9 mouse cellular contexts compared by ENCODE assay signal in genomic region chr4:133423108-133423507, GRCm38 (mm10). TPM values are rescaled to one million over a fixed set of nuclear protein-coding genes. Genes with fewer than 3 reads are reported as not detected.
DNase-seq lines count a peak whose midpoint lies in the region; ATAC-seq and TF ChIP-seq lines count a peak whose summit lies in the region.
"Had no signal": no experiment of that assay in that cellular context is flagged by ENCODE, and none has a peak within 500 bp of the region (broad histone marks: within the 10 kb centered on the region; RNA-seq: fewer than 3 reads in every experiment).

No protein-coding gene starts in this region.

- no peak overlapping the region for H3K4me2 ChIP-seq in heart, postnatal 0 days (ENCODE audit: low read depth, low read length)
- no peak overlapping the region for H3K4me2 ChIP-seq in hindbrain, embryonic 12.5 days (replicated peaks)
- no peak overlapping the region for H3K4me2 ChIP-seq in limb, embryonic 11.5 days (ENCODE audit: low read depth, severe bottlenecking)
- no peak overlapping the region for H3K4me2 ChIP-seq in neural tube, embryonic 13.5 days
- H3K4me2 ChIP-seq: stomach, embryonic 15.5 days had no signal

- TF ChIP-seq POLR2A in ES-Bruce4 (IDR thresholded peaks at IDR 0.05; ENCODE audit: insufficient read depth, low read length): no peak

- H3K27ac ChIP-seq in heart, postnatal 0 days (ENCODE audit: low read depth): no peak overlapping the region
- no peak overlapping the region for H3K27ac ChIP-seq in ES-Bruce4 (ENCODE audit: insufficient read depth, low read length)
- no peak overlapping the region for H3K27ac ChIP-seq in hindbrain, embryonic 12.5 days
- H3K27ac ChIP-seq in limb, embryonic 11.5 days (replicated peaks; ENCODE audit: low read depth, low read length): no peak overlapping the region
- H3K27ac ChIP-seq in neural tube, embryonic 13.5 days (replicated peaks): no peak overlapping the region
- H3K27ac ChIP-seq: stomach, embryonic 15.5 days had no signal

- peaks cover 37% of the 10 kb centered on the region for H3K36me3 ChIP-seq in heart, postnatal 0 days (replicated peaks; ENCODE audit: control insufficient read depth, insufficient read depth, low read length)
- H3K36me3 ChIP-seq in ES-Bruce4 (ENCODE audit: control insufficient read depth, insufficient read depth, low read length, poor library complexity, severe bottlenecking): no peaks in the 10 kb centered on the region
- peaks cover 34% of the 10 kb centered on the region for H3K36me3 ChIP-seq in hindbrain, embryonic 12.5 days
- peaks cover 6% of the 10 kb centered on the region for H3K36me3 ChIP-seq in limb, embryonic 11.5 days (ENCODE audit: control insufficient read depth, insufficient read depth, low read length)
- H3K36me3 ChIP-seq in neural tube, embryonic 13.5 days: peaks cover 36% of the 10 kb centered on the region

- intact Hi-C loops in heart, postnatal 25 days (cut with DNase I): loop anchor here (2.0 kb wide), 1 partner anchor 90 kb away; no protein-coding TSS in a partner anchor

- 56% methylated on average over 6 of the region's 6 CpGs for WGBS in heart, postnatal 0 days
- 60% methylated on average over 6 of the region's 6 CpGs for WGBS in hindbrain, embryonic 12.5 days
- WGBS in limb, embryonic 11.5 days: 51% methylated on average over 6 of the region's 6 CpGs
- 48% methylated on average over 6 of the region's 6 CpGs for WGBS in neural tube, embryonic 13.5 days

- peak; percentile 36 for DNase-seq in heart, postnatal 0 days (ENCODE audit: low spot score)
- no peak for DNase-seq in heart, postnatal 25 days (ENCODE audit: low spot score)
- DNase-seq in cerebellum, postnatal 25 days: peak; percentile 74 to 79
- DNase-seq in limb, embryonic 11.5 days (ENCODE audit: low spot score): peak; percentile 76
- no peak for DNase-seq in yolk sac, embryonic 10.5 days (ENCODE audit: low spot score)

- H3K27me3 ChIP-seq in heart, postnatal 0 days (ENCODE audit: control insufficient read depth, insufficient read depth, low read length): no peaks in the 10 kb centered on the region
- H3K27me3 ChIP-seq in ES-Bruce4 (ENCODE audit: control insufficient read depth, insufficient read depth, low read length, poor library complexity, severe bottlenecking): no peaks in the 10 kb centered on the region
- no peaks in the 10 kb centered on the region for H3K27me3 ChIP-seq in hindbrain, embryonic 12.5 days
- H3K27me3 ChIP-seq in limb, embryonic 11.5 days (ENCODE audit: control insufficient read depth, insufficient read depth, low read length): no peaks in the 10 kb centered on the region
- H3K27me3 ChIP-seq in neural tube, embryonic 13.5 days: no peaks in the 10 kb centered on the region
- H3K27me3 ChIP-seq: stomach, embryonic 15.5 days had no signal

- H3K4me3 ChIP-seq in heart, postnatal 0 days (ENCODE audit: low read depth, low read length): no peak overlapping the region
- no peak overlapping the region for H3K4me3 ChIP-seq in ES-Bruce4 (ENCODE audit: low read depth, low read length)
- no peak overlapping the region for H3K4me3 ChIP-seq in hindbrain, embryonic 12.5 days
- H3K4me3 ChIP-seq in limb, embryonic 11.5 days (ENCODE audit: low read depth, low read length): no peak overlapping the region
- no peak overlapping the region for H3K4me3 ChIP-seq in neural tube, embryonic 13.5 days
- H3K4me3 ChIP-seq: stomach, embryonic 15.5 days had no signal

- H3K4me1 ChIP-seq in heart, postnatal 0 days (ENCODE audit: control insufficient read depth, insufficient read depth): no peaks in the 10 kb centered on the region
- no peaks in the 10 kb centered on the region for H3K4me1 ChIP-seq in ES-Bruce4 (ENCODE audit: control insufficient read depth, insufficient read depth, low read length)
- peaks cover 3% of the 10 kb centered on the region; the same call in 1 of the 2 replicates for H3K4me1 ChIP-seq in hindbrain, embryonic 12.5 days
- peaks cover 6% of the 10 kb centered on the region; the same call in 1 of the 2 replicates for H3K4me1 ChIP-seq in limb, embryonic 11.5 days (ENCODE audit: control insufficient read depth, insufficient read depth, low read length)
- H3K4me1 ChIP-seq in neural tube, embryonic 13.5 days (replicated peaks): no peaks in the 10 kb centered on the region
- H3K4me1 ChIP-seq: stomach, embryonic 15.5 days had no signal

- ATAC-seq in heart, postnatal 0 days (ENCODE audit: insufficient read depth, low read depth): 0 out of 2 replicates have a peak, but pooled peaks have one; percentile 18
- ATAC-seq in hindbrain, embryonic 12.5 days (ENCODE audit: low FRiP score): peak; percentile 36
- ATAC-seq in limb, embryonic 11.5 days (ENCODE audit: insufficient number of reproducible peaks, low FRiP score, low TSS enrichment, low read depth): no peak
- peak; percentile 25; the same call in 1 of the 2 replicates for ATAC-seq in neural tube, embryonic 13.5 days (ENCODE audit: low read depth)

- H3K9me3 ChIP-seq in heart, postnatal 0 days (replicated peaks; ENCODE audit: control insufficient read depth, low read length): no peaks in the 10 kb centered on the region
- H3K9me3 ChIP-seq in ES-Bruce4 (replicated peaks; ENCODE audit: control insufficient read depth, insufficient read depth, low read length, poor library complexity, severe bottlenecking): no peaks in the 10 kb centered on the region
- no peaks in the 10 kb centered on the region for H3K9me3 ChIP-seq in hindbrain, embryonic 12.5 days (replicated peaks)
- H3K9me3 ChIP-seq in limb, embryonic 11.5 days (ENCODE audit: control insufficient read depth, low read length): no peaks in the 10 kb centered on the region
- no peaks in the 10 kb centered on the region for H3K9me3 ChIP-seq in neural tube, embryonic 13.5 days
- H3K9me3 ChIP-seq: stomach, embryonic 15.5 days had no signal

- no peak for TF ChIP-seq EP300 in heart, postnatal 0 days (IDR thresholded peaks at IDR 0.05; ENCODE audit: low read depth)
- TF ChIP-seq EP300 in ES-Bruce4 (IDR thresholded peaks at IDR 0.05; ENCODE audit: insufficient read depth, low read depth, low read length): no peak

- H3K9ac ChIP-seq in heart, postnatal 0 days (replicated peaks; ENCODE audit: low read depth, low read length): no peak overlapping the region
- no peak overlapping the region for H3K9ac ChIP-seq in ES-Bruce4 (ENCODE audit: low read depth, poor library complexity, severe bottlenecking)
- no peak overlapping the region for H3K9ac ChIP-seq in hindbrain, embryonic 12.5 days
- no peak overlapping the region for H3K9ac ChIP-seq in limb, embryonic 11.5 days (ENCODE audit: low read length)
- H3K9ac ChIP-seq in neural tube, embryonic 13.5 days: no peak overlapping the region
- H3K9ac ChIP-seq: stomach, embryonic 15.5 days had no signal

- peak; percentile 65 for TF ChIP-seq CTCF in heart, postnatal 0 days (IDR thresholded peaks at IDR 0.05; ENCODE audit: low read depth)
- TF ChIP-seq CTCF in ES-Bruce4 (IDR thresholded peaks at IDR 0.05; ENCODE audit: low read depth, low read length): peak; percentile 89

RNA-seq across cellular contexts. Expression of gene Slc9a1, which starts 53.6 kb away (rescaled TPM):
- total RNA-seq in heart, postnatal 0 days (2014; rRNA removed; ENCODE audit: low replicate concordance): 15.8 and 30.8 TPM in 2 replicates
- 4.0 and 4.4 TPM in 2 replicates for polyA plus RNA-seq in heart, postnatal 0 days (2015; fragmentation: Nextera tagmentation; extraction: Ambion mirVana)
- 10 to 100 TPM; 16.3 to 20.0 TPM for total RNA-seq in heart, postnatal 25 days (2021)
- 18.4 and 21.4 TPM in 2 replicates for polyA plus RNA-seq in ES-Bruce4 (2011; ENCODE audit: insufficient read depth, insufficient read length, low read depth, missing spikeins)
- polyA plus RNA-seq in hindbrain, embryonic 12.5 days (2016; fragmentation: Nextera tagmentation; extraction: Ambion mirVana): 8.4 and 9.5 TPM in 2 replicates
- polyA plus RNA-seq in limb, embryonic 11.5 days (2014; fragmentation: Nextera tagmentation; extraction: Ambion mirVana): 8.0 and 8.5 TPM in 2 replicates
- polyA plus RNA-seq in neural tube, embryonic 13.5 days (2015; fragmentation: Nextera tagmentation; extraction: Ambion mirVana): 7.0 and 7.1 TPM in 2 replicates

RNA-seq across cellular contexts. Expression of gene Tent5b, which starts 56.8 kb away (rescaled TPM):
- 33.3 and 48.2 TPM in 2 replicates for total RNA-seq in heart, postnatal 0 days (2014; rRNA removed; ENCODE audit: low replicate concordance)
- polyA plus RNA-seq in heart, postnatal 0 days (2015; fragmentation: Nextera tagmentation; extraction: Ambion mirVana): 0.78 and 1.4 TPM in 2 replicates
- 1 to 10 TPM; 2.5 to 4.0 TPM for total RNA-seq in heart, postnatal 25 days (2021)
- polyA plus RNA-seq in ES-Bruce4 (2011; ENCODE audit: insufficient read depth, insufficient read length, low read depth, missing spikeins): 10.9 and 12.4 TPM in 2 replicates
- polyA plus RNA-seq in hindbrain, embryonic 12.5 days (2016; fragmentation: Nextera tagmentation; extraction: Ambion mirVana): 1.0 and 1.5 TPM in 2 replicates
- 0.51 and 0.71 TPM in 2 replicates for polyA plus RNA-seq in limb, embryonic 11.5 days (2014; fragmentation: Nextera tagmentation; extraction: Ambion mirVana)
- 0.14 and 0.33 TPM in 2 replicates for polyA plus RNA-seq in neural tube, embryonic 13.5 days (2015; fragmentation: Nextera tagmentation; extraction: Ambion mirVana)

Comparison
In these comparisons a context has a peak if more than half of its experiments do, and no peak if none do; other contexts are left out.
1. DNase-seq: peak in heart, postnatal 0 days (single experiment), cerebellum, postnatal 25 days (2 of 2) and limb, embryonic 11.5 days (single experiment); none in heart, postnatal 25 days (single experiment) and yolk sac, embryonic 10.5 days (single experiment).